Mouse (Mus musculus): ENCODE measurements around the gene Fat3. TPM values are rescaled to one million over a fixed set of nuclear protein-coding genes. Genes with fewer than 3 reads are reported as not detected.

The Fat3 gene
- total RNA-seq, 1 experiment from 2014 or later, result not detected

- ATAC-seq (replicated peaks in 1 of 2; ENCODE audit: insufficient read depth in 1 of 2, low FRiP score in 2 of 2, low TSS enrichment in 1 of 2, low read depth in 1 of 2, poor library complexity in 2 of 2, severe bottlenecking in 2 of 2), result no peak
Measured at GRCm38 (mm10) chr9:15958224-15958787, 542.8 kb downstream of the Fat3 start.

- no peak for ATAC-seq (replicated peaks in 1 of 2; ENCODE audit: insufficient read depth in 1 of 2, low FRiP score in 2 of 2, low TSS enrichment in 1 of 2, low read depth in 1 of 2, poor library complexity in 2 of 2, severe bottlenecking in 2 of 2)
Measured at GRCm38 (mm10) chr9:15957816-15958215, 543.3 kb downstream of the Fat3 start.

- no peak for ATAC-seq (replicated peaks in 1 of 2; ENCODE audit: insufficient read depth in 1 of 2, low FRiP score in 2 of 2, low TSS enrichment in 1 of 2, low read depth in 1 of 2, poor library complexity in 2 of 2, severe bottlenecking in 2 of 2)
Measured at GRCm38 (mm10) chr9:15955147-15955782, 545.8 kb downstream of the Fat3 start.

- no peak for ATAC-seq (replicated peaks in 1 of 2; ENCODE audit: insufficient read depth in 1 of 2, low FRiP score in 2 of 2, low TSS enrichment in 1 of 2, low read depth in 1 of 2, poor library complexity in 2 of 2, severe bottlenecking in 2 of 2)
Measured at GRCm38 (mm10) chr9:15954338-15954704, 546.8 kb downstream of the Fat3 start.

- ATAC-seq (replicated peaks in 1 of 2; ENCODE audit: insufficient read depth in 1 of 2, low FRiP score in 2 of 2, low TSS enrichment in 1 of 2, low read depth in 1 of 2, poor library complexity in 2 of 2, severe bottlenecking in 2 of 2), result no peak
Measured at GRCm38 (mm10) chr9:15953585-15954337, 547.3 kb downstream of the Fat3 start.

GRCm38 (mm10) chr9:15948086-15948485 lies 553.0 kb downstream of the Fat3 start:
- no peak for ATAC-seq (replicated peaks in 1 of 2; ENCODE audit: insufficient read depth in 1 of 2, low FRiP score in 2 of 2, low TSS enrichment in 1 of 2, low read depth in 1 of 2, poor library complexity in 2 of 2, severe bottlenecking in 2 of 2)

GRCm38 (mm10) chr9:15944182-15944581 lies 556.9 kb downstream of the Fat3 start:
- ATAC-seq (replicated peaks in 1 of 2; ENCODE audit: insufficient read depth in 1 of 2, low FRiP score in 2 of 2, low TSS enrichment in 1 of 2, low read depth in 1 of 2, poor library complexity in 2 of 2, severe bottlenecking in 2 of 2), result no peak

- no peak for ATAC-seq (replicated peaks in 1 of 2; ENCODE audit: insufficient read depth in 1 of 2, low FRiP score in 2 of 2, low TSS enrichment in 1 of 2, low read depth in 1 of 2, poor library complexity in 2 of 2, severe bottlenecking in 2 of 2)
Measured at GRCm38 (mm10) chr9:15943486-15944153, 557.5 kb downstream of the Fat3 start.

GRCm38 (mm10) chr9:15941818-15942217 lies 559.3 kb downstream of the Fat3 start:
- ATAC-seq (replicated peaks in 1 of 2; ENCODE audit: insufficient read depth in 1 of 2, low FRiP score in 2 of 2, low TSS enrichment in 1 of 2, low read depth in 1 of 2, poor library complexity in 2 of 2, severe bottlenecking in 2 of 2), result no peak

- no peak for ATAC-seq (replicated peaks in 1 of 2; ENCODE audit: insufficient read depth in 1 of 2, low FRiP score in 2 of 2, low TSS enrichment in 1 of 2, low read depth in 1 of 2, poor library complexity in 2 of 2, severe bottlenecking in 2 of 2)
Measured at GRCm38 (mm10) chr9:15940933-15941673, 560.0 kb downstream of the Fat3 start.

GRCm38 (mm10) chr9:15939594-15939993 lies 561.5 kb downstream of the Fat3 start:
- ATAC-seq (replicated peaks in 1 of 2; ENCODE audit: insufficient read depth in 1 of 2, low FRiP score in 2 of 2, low TSS enrichment in 1 of 2, low read depth in 1 of 2, poor library complexity in 2 of 2, severe bottlenecking in 2 of 2), result peak; percentile 26 to 50; a peak in 1 of 4 replicates

GRCm38 (mm10) chr9:15937837-15938514 lies 563.1 kb downstream of the Fat3 start:
- ATAC-seq (replicated peaks in 1 of 2; ENCODE audit: insufficient read depth in 1 of 2, low FRiP score in 2 of 2, low TSS enrichment in 1 of 2, low read depth in 1 of 2, poor library complexity in 2 of 2, severe bottlenecking in 2 of 2), result peak; percentile 28 to 43; a peak in 1 of 4 replicates

GRCm38 (mm10) chr9:15930928-15931443 lies 570.1 kb downstream of the Fat3 start:
- ATAC-seq (replicated peaks in 1 of 2; ENCODE audit: insufficient read depth in 1 of 2, low FRiP score in 2 of 2, low TSS enrichment in 1 of 2, low read depth in 1 of 2, poor library complexity in 2 of 2, severe bottlenecking in 2 of 2), result no peak

- no peak for ATAC-seq (replicated peaks in 1 of 2; ENCODE audit: insufficient read depth in 1 of 2, low FRiP score in 2 of 2, low TSS enrichment in 1 of 2, low read depth in 1 of 2, poor library complexity in 2 of 2, severe bottlenecking in 2 of 2)
Measured at GRCm38 (mm10) chr9:15928331-15928730, 572.8 kb downstream of the Fat3 start.

- ATAC-seq (replicated peaks in 1 of 2; ENCODE audit: insufficient read depth in 1 of 2, low FRiP score in 2 of 2, low TSS enrichment in 1 of 2, low read depth in 1 of 2, poor library complexity in 2 of 2, severe bottlenecking in 2 of 2), result 0 out of 4 replicates have a peak, but pooled peaks of 1 of the 2 experiments have one; percentile 32
Measured at GRCm38 (mm10) chr9:15927378-15928083, 573.6 kb downstream of the Fat3 start.

- no peak for ATAC-seq (replicated peaks in 1 of 2; ENCODE audit: insufficient read depth in 1 of 2, low FRiP score in 2 of 2, low TSS enrichment in 1 of 2, low read depth in 1 of 2, poor library complexity in 2 of 2, severe bottlenecking in 2 of 2)
Measured at GRCm38 (mm10) chr9:15925237-15925636, 575.8 kb downstream of the Fat3 start.

All from hematopoietic stem cell, adult 5-6 weeks (primary cell).